Mouse (Mus musculus) inflammation-experienced regulatory T-cells, adult 16 weeks (primary cell): Measurements from ENCODE around the gene Psg29. TPM values are rescaled to one million over a fixed set of nuclear protein-coding genes. Genes with fewer than 3 reads are reported as not detected.

Source experiments
- polyA plus RNA-seq: library from polyadenylated mRNA; unstranded; fragments of 100-300 nt; shearing (Covaris generic); gene quantifications from one replicate; pipeline ENCODE4 v1.2.1, GENCODE M21; 2017

The Psg29 gene
- not detected for polyA plus RNA-seq

DNA sequence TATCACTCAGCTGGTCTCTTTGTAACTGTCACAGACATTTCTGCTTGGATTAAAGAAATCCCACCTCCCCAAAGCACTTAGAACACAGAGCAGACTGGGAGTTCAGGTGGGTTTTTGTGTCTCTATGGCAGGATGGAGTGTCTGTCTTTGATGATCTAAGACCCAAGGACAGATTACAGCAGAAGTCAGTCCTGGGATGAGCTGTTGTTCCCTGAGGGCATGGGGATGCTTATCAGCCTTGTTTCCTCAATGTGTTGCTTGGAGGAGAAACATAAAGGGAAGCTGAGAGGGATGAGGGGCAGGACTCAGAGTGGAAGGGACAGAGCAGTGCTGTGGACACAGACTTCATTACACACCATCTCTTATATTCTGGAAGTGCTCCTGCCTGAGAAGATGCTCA, at the start of gene Psg29:
TSS of gene Psg29 (plus strand) at position 301 of the 400 bp plus-strand sequence.

Other genes with a start within 250 kb of the Psg29 start
- gene Pnmal1, start 243.8 kb upstream of the Psg29 start, polyA plus RNA-seq = not detected
- 5.4 TPM for gene Gm42372, start 220.4 kb upstream of the Psg29 start, polyA plus RNA-seq
- gene Ccdc8, start 210.8 kb upstream of the Psg29 start, polyA plus RNA-seq = 0.12 TPM
- gene Ppp5c, start 175.6 kb upstream of the Psg29 start, polyA plus RNA-seq = 141 TPM
- gene Hif3a, start 141.1 kb upstream of the Psg29 start, polyA plus RNA-seq = 1.5 TPM
- gene Psg16, start 129.4 kb upstream of the Psg29 start, polyA plus RNA-seq = 0.71 TPM
- not detected for gene Ceacam3, start 53.2 kb upstream of the Psg29 start, polyA plus RNA-seq